Mouse (Mus musculus): ENCODE measurements around the gene Acacb.

Acacb gene

DNA sequence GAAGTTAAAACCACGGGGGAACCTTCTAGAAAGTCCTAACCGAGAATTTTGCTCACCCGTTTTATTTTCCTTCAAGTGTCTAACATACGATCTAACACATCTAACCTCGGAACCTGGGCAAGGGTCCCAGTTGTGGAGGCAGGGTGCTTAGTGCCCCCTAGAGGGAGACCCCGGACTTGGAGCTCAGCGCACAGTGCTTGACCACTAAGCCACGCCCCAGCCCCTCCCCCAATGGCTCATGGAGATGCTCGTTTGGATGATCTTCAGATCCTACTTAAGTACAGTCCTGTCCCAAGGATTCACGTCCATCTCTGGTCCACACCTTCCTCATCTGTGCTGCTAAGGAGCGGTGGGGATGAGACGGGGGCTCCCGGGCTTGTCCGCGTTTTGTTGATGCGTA is 28.3 kb downstream of the Acacb start:
- DNase-seq (ENCODE audit: low read depth in 1 of 2, low spot score in 2 of 2) = no peak

DNA sequence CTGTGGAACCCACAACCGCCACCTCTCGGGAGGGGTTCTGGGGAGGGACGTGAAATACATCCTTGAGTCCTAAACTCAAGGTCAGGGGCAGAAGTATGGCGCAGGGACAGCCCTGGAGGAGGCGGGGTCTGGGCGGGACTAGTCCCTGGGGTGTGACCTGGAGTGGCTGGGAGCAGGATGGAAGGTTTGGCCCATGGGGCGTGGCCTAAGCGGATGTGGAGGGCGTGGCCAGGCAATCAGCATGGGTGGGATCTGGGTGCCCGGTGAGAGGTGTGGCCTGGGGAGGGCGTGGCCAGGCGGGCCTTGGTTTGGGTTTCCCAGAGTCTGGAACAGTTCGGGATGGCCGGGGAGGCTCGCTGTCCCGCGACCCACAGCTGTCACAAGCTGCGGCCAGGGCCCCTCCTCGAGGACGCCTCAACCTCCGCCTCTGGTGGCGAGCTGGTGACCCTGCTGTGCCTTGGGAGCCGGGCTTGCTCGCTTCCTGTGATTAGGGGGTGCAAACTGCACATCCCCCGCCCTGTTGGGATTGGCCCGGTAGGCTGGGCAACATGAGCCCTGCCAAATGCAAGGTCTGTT is 29.3 kb downstream of the Acacb start:
- peak in 1 of 2 experiments; percentile 61 for DNase-seq (ENCODE audit: low read depth in 1 of 2, low spot score in 2 of 2)

DNA sequence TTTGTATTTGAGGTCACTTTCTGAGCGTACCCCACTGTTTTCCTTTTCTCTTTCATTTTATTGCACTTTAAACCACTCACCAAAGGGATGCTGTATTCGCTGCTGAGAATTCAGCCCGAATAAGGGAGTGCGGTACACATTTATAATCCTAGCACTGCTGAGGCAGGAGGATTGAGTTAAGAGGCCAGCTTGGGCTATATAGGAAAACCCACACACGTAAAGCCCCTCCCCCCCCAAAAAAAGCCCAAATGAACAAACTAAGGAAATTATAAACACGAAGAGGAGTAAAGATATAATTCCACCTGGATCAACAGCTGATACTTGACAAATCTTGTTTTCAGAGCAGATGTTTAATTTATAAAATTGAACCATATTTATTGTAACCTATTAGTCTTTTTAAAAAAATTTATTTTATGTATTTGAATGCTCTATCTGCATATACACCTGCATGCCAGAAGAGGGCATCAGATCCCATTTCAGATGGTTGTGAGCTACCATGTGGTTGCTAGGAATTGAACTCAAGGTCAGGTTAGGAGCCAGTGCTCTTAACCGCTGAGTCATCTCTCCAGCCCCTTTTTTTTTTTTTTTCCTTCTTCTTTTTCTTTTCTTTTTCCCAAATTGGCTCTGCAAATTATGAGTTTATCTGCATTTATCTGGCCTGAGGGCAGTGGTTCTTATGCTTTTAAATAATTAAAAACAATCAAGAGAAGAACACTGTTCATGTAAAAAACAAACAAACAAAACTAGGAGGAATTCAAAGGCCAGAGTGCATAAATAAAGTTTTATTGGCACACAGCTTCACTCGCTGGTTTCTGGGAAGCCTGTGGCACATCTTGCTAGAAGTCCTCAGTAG is 30.4 kb downstream of the Acacb start:
- DNase-seq (ENCODE audit: low read depth in 1 of 2, low spot score in 2 of 2) = no peak

DNA sequence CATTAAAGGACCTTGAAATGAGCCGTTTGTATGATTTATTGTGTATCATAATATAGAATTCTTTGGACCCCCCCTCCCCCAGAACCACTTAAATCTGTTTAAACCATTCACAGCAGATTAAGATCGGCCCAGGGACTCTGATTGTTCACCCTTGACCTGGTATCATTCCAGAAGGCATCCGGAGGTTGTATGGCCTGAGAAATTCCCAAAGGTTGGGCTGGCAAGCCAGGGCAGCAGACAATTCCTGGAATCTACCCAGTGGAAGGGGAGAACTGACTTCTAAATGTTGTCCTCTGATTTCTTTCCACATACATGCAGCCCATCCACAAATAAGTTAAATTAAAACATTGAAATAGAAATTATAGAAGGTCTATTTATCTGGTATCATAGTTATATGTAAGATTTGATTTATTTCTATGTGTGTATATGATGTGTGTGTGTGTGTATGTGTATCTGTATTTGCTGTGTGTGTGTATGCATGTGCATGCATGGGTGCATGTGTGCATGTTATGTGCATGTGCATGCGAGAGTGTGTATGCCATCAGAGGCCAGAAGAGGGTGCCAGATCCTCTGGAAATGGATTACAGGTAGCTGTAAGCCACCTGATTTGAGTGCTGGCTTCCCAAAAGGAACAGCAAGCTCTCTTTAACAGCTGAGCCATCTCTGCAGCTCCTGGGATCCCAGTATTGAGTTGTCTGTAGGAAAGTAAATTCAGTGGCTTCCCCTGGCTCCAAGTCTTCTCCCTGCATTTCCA is 31.8 kb downstream of the Acacb start:
- no peak for DNase-seq (ENCODE audit: low read depth in 1 of 2, low spot score in 2 of 2)

DNA sequence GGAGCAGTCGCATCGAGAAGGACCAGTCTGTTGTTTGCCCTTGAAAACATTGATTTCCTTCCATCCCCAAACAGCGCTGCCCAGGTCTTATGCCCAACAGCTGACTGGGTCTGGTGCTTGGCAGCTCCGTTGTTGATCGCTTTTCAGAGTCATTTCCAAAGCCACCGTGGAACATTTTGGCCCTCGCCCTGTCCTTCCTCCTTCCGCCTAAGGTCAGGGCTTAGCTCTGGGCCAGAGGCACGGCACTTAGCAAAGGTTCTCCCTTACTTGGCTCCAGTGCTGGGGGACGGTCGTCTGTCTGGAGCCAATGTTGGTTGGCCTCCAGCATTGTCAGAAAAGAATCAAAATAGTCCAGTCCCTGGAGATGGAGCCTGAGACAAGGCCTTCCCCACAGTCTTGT is 33.2 kb downstream of the Acacb start:
- no peak for DNase-seq (ENCODE audit: low read depth in 1 of 2, low spot score in 2 of 2)

DNA sequence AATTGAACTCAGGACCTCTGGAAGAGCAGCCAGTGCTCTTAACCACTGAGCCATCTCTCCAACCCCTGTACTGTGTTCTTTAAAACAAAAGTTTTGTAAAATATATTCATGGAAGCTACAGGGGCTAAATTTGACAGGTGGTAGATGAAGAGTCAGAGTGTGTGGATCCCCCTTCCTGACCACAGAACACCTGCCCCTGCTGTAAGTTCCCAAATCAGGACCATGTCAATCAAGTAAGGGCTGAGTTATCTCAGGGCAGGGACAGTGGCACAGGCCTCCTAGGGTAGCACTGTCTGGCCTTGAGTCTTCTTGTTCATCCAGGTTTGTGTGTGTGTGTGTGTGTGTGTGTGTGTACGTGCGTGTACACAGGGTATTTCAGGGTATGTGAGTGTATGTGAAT is 37.2 kb downstream of the Acacb start:
- no peak for DNase-seq (ENCODE audit: low read depth in 1 of 2, low spot score in 2 of 2)

DNA sequence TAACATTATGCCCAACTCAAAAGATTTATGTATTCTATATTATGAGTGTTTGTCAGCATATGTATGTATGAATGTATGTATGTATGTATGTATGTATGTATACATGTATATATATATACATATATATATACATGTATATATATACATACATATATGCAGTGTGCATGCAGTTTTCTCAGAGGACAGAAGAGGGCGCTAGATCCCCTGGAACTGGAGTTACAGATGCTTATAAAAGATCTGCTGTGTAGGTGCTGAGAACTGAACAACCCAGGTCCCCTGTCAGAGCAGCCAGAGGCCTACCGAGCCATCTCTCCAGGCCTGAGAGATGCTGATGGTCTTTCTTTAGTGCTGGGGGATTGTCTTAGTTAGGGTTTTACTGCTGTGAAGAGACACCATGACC is 40.8 kb downstream of the Acacb start:
- no peak for DNase-seq (ENCODE audit: low read depth in 1 of 2, low spot score in 2 of 2)

DNA sequence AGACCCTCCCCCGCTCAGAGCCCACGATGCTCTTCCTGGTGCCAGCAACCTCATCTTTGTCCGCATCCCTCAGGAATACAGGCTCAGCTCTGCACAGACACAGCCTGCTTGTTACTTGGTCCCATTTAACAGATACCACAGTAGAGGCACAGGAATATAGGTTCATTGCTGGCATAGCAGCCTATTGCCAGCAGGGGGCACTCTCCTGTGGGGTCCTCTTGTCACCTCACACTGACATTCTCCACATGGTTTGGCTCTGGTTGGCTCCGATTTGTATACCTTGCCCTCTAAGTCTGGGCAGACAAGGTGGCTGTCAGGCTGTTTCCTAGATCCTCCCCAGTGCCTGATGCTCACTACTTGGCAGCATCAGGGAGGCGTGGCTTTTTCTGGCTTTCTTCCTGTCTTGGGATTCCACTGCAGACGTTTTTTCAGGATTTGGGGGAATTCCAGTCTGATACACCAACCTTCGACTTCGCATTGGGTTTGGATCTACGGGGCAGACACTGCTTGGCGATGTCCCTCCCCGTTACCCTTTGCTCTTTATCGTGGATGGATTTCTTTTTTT is 42.6 kb downstream of the Acacb start:
- no peak for DNase-seq (ENCODE audit: low read depth in 1 of 2, low spot score in 2 of 2)

DNA sequence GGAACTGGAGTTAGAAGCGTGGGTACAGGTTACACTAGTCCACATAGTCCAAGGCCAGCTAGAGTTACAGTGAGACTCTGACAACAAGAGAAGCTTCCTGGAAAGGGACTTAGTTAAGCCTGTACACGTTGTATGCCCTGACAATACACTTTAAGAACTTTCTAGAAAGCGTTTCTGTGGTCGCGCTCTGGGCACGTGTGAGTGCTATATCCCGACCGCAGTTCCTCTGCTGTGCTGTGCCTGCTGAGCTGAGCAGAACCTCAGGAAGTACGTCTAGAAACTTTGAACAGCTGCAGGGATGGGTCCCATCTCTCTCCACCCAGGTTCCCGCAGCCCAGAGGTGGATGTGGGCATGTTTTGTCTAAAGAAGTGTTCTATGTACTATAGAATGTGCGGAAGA is 47.8 kb downstream of the Acacb start:
- no peak for DNase-seq (ENCODE audit: low read depth in 1 of 2, low spot score in 2 of 2)

DNA sequence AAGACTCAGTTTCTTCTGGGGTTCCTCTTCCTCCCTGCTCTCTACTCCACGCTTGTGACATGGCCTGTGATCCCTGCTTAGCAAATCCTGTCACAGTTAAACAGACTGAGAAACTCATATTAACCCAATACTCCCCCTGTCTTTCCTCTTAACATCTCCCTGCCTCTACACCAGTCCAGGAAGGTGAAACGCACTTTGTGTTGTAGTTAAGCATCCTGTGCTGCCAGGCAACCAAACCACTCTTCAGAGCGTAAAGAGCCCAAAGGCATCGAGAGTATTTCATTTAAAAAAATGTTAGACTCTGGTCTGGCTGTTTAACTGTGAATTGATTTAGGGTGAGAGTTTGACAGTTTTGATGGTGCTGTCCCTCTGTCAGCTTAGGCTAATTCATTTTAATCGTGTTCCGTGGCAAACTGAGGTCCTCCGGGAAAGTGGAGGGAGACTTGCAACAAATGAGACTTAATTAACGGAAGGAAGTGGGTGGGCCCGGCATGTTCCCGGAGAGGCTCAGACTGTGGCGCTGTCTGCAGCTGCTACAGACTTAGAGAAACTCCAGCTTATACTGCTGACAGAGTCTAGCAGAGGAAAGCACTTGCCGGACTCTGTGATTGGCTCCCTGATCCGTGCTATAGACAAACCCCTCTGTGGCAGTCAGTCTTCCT is 52.9 kb downstream of the Acacb start:
- DNase-seq (ENCODE audit: low read depth in 1 of 2, low spot score in 2 of 2) = no peak

DNA sequence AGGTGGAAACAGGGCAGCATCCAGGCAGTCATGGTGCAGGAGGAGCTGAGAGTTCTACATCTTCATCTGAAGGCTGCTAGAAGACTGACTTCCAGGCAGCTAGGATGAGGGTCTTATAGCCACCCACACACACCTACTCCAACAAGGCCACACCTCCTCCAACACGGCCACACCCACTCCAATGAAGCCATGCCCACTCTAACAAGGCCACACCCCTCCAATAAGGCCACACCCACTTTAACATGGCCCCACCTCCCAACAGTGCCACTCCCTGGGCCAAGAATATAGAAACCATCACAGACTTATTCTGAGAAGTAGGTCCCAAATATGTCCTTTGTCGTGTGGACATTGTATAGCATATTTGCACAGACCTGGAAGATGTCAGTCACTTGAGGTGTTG is 59.8 kb downstream of the Acacb start:
- DNase-seq (ENCODE audit: low read depth in 1 of 2, low spot score in 2 of 2) = no peak

DNA sequence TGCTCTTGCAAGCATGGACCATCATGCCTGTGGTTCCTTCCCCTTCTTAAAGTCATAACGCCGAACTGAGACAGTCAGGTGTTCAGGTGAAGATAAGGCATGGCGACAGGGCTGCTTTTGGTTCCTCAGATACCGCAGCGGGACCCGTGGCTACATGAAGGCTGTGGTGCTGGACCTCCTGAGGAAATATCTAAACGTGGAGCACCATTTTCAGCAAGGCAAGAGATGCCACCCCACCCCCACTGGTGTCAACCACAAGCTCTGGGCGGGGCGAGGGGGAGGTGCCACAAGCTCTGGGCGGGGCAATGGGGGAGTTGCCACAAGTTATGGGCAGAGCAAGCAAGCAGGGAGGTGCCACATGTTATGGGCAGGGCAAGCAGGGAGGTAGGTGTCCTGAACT is 66.8 kb downstream of the Acacb start:
- peak; percentile 15 to 29 for DNase-seq (ENCODE audit: low read depth in 1 of 2, low spot score in 2 of 2)

DNA sequence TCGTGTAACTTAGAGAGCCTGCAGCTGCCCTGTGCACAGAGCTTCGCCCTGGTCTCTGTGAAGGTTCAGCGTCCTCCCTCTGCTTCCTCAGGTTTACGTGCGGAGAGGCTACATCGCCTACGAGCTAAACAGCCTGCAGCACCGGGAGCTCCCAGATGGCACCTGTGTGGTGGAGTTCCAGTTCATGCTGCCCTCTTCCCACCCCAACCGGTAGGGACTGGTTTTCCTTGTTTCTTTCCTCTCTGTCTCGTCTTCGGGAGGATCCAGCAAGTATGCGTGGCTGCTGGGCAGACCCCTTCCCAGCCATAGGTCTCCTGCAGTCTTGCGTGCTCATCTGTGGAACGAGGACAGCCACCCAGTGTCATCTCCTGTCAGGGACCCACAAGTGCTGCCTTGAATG is 72.4 kb downstream of the Acacb start:
- no peak for DNase-seq (ENCODE audit: low read depth in 1 of 2, low spot score in 2 of 2)

DNA sequence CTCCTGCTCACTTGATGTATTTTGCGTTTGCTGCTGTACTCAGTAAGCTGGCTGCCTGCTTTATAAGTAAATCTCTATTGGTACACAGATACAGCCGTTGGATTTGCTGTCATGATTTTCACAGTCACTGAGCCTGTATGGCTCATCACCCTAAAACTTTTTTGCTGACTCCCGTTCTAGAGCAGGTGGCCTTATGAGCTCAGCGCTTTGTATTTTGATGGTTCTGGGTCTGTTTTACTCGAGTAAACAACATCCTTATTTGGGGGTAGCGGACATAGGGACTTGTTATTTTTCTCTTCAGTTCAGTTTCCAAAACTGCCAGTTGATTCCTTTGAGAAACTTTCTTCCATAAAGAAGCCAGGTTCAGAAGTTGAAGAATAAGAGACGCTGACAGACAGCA is 79.7 kb downstream of the Acacb start:
- no peak for DNase-seq (ENCODE audit: low read depth in 1 of 2, low spot score in 2 of 2)

DNA sequence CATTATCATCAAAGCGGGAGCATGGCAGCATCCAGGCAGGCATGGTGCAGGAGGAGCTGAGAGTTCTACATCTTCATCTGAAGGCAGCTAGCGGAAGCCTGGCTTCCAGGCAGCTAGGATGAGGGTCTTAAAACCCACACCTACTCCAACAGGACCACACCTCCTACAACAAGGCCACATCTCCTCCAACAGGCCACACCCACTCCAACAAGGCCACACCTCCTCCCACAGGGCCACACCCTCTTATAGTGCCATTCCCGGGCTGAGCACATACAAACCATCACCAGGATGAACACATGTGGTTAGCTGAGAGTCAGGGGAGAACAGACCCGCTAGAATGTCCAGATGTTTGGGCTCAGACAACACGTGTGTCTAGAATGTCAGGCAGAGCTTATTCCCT is 82.6 kb downstream of the Acacb start:
- no peak for DNase-seq (ENCODE audit: low read depth in 1 of 2, low spot score in 2 of 2)

DNA sequence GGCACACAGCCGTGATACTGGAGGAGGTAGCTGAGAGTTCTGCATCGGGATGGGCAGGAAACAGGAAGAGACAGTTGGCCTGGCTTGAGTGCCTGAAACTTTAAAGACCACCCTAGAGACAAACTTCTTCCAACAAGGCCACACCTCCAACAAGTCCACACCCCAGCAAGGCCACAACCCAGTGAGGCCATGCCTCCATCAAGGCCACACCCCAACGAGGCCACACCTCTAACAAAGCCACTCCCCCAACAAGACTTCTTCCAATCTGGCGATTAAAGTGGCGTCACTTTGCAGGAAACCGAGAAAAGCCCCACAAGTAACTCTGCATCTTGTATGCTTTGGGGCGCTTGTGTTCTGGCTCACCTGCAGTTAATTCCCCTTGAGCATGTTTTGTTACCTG is 92.6 kb downstream of the Acacb start:
- DNase-seq (ENCODE audit: low read depth in 1 of 2, low spot score in 2 of 2) = no peak

DNA sequence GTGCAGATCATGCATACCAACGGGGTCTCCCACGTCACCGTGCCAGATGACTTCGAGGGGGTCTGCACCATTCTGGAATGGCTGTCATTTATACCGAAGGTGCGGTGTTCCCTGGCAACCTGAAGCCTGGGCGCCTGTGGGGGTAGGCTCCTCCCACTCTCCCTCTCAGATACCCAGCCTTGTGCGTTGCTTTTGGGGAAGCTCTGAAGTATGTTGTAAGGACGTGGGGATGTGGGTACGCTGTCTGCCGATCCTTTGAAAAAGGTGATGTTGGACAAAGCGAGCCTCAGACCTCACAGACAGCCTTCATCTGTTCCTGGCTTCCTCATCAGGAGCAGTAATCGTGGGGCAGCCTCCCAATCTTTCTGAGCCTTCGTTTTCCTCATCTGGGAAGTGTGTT is 93.4 kb downstream of the Acacb start:
- no peak for DNase-seq (ENCODE audit: low read depth in 1 of 2, low spot score in 2 of 2)

DNA sequence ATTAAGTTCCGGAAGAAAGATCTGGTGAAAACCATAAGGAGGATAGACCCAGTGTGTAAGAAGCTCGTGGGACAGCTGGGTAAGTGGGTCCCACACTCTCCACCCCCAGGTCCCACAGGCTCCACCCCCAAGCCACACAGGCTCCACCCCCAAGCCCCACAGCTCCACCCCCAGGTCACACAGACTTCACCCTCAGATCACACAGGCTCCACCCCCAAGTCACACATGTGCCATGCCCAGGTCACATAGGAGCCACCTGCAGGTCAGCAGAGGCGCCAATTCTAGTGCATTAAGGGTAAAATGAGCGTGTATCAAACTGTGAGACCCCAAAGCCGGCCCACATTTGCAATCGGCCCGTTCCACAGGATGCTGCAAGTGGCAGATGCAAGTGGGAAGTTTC is 100.1 kb downstream of the Acacb start:
- no peak for DNase-seq (ENCODE audit: low read depth in 1 of 2, low spot score in 2 of 2)

DNA sequence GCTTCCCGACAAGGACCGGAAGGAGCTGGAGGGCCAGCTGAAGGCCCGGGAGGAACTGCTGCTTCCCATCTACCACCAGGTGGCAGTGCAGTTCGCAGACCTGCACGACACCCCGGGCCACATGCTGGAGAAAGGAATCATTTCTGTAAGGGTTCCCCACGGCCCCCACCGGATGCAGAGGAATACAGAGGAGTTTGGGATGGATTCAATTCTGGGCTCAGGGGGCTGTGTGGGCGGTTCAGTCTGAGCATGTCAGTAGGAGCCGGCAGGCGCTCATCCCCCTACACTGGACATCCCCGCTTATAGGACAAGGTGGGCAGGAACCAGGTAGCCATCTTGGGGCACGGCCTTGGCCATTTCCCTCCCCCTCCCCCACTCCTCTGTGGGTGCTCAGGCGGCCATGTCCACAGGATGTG is 101.8 kb downstream of the Acacb start:
- DNase-seq (ENCODE audit: low read depth in 1 of 2, low spot score in 2 of 2) = peak in 1 of 2 experiments; percentile 12

DNA sequence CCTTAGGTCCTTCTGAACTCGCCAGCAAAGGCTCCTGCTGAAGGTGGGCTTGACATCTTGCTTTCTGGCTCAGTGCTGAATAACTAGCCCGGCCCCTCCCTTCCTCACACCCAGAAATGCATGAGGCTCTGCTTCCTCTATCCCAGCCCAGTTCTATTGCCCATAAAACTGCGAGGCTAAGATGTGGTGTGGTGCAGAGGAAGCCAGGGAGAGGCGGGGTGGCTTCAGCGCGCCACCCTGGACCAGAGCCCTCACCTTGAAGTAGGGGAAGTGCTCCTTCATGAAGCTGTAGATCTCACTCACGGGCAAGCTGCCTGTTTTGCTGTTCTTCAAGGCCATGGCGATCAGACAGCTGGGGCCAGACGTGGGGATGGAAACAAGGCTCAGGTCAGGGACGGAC is 113.2 kb downstream of the Acacb start:
- no peak for DNase-seq (ENCODE audit: low read depth in 1 of 2, low spot score in 2 of 2)

DNA sequence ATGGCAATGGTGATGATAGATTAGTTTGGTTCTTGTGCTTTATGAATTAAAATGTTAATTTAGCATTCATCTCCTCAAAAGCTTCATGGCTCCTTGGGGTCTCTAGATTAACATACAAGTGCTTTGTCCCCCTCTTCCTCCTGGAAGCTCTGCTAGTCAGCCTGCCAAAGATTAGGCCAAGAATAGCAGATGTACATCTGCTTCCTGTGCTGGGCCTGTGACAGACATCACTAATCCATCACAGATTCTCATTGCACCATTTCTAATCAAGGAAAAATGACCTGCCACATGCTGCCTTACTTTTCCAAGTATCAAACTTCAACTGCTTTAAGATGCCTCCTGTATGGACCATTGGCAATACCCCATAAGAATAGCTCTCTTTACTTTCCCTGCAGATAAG is 115.2 kb downstream of the Acacb start:
- DNase-seq (ENCODE audit: low read depth in 1 of 2, low spot score in 2 of 2) = no peak
